Mouse (Mus musculus) left cerebral cortex, adult 8-10 months (tissue): ENCODE results near the gene Cdon. TPM values are rescaled to one million over a fixed set of nuclear protein-coding genes. Genes with fewer than 3 reads are reported as not detected.
"Not testable (repeated sequence)": the region's sequence is repeated elsewhere in the genome, so short reads cannot be mapped to it uniquely, and the experiment has no call there.

Source experiments
- DNase-seq, 2 experiments: peaks; one replicate each; pipeline ENCODE4 v3.0.0; 2022; ENCODE audit warnings: low spot score in 2 of 2
- total RNA-seq, 4 experiments: library from RNA; stranded (reverse); gene quantifications; 2 replicates each; pipeline ENCODE4 v1.2.4; 2022

Cdon gene
- 10 to 100 TPM in 2 of 4 experiments, 1 to 10 TPM in 2; 8.7 to 12.5 (median 10.3) TPM for total RNA-seq

GRCm38 (mm10) chr9:35420805-35421719 is at the start of gene Cdon:
Gene Cdon, plus strand, starts transcription at chr9:35421128.
- peak; percentile 64 to 82 for DNase-seq

GRCm38 (mm10) chr9:35372324-35373101 is 48.4 kb upstream of the Cdon start:
- no peak for DNase-seq

- no peak for DNase-seq
Observed at GRCm38 (mm10) chr9:35377916-35378315, 43.0 kb upstream of the Cdon start.

GRCm38 (mm10) chr9:35378991-35379390 is 41.9 kb upstream of the Cdon start:
- no peak for DNase-seq

GRCm38 (mm10) chr9:35399896-35400295 is 21.0 kb upstream of the Cdon start:
- DNase-seq: no peak

- DNase-seq: no peak
Observed at GRCm38 (mm10) chr9:35400398-35400797, 20.5 kb upstream of the Cdon start.

GRCm38 (mm10) chr9:35400831-35401230 is 20.1 kb upstream of the Cdon start:
- DNase-seq: no peak

GRCm38 (mm10) chr9:35402584-35402991 is 18.3 kb upstream of the Cdon start:
- DNase-seq: peak in 1 of 2 experiments; percentile 53

- no peak for DNase-seq
Observed at GRCm38 (mm10) chr9:35403490-35403889, 17.4 kb upstream of the Cdon start.

GRCm38 (mm10) chr9:35405038-35405905 is 15.7 kb upstream of the Cdon start:
- DNase-seq: no peak

- DNase-seq: no peak
Observed at GRCm38 (mm10) chr9:35411225-35411965, 9.5 kb upstream of the Cdon start.

- DNase-seq: no peak
Observed at GRCm38 (mm10) chr9:35411975-35412374, 9.0 kb upstream of the Cdon start.

GRCm38 (mm10) chr9:35421730-35422235 is 855 bp downstream of the Cdon start:
- peak; percentile 24 to 44 for DNase-seq

- no peak for DNase-seq
Observed at GRCm38 (mm10) chr9:35422405-35422941, 1.5 kb downstream of the Cdon start.

GRCm38 (mm10) chr9:35423265-35423664 is 2.3 kb downstream of the Cdon start:
- no peak for DNase-seq

- peak; percentile 15 to 74 for DNase-seq
Observed at GRCm38 (mm10) chr9:35424671-35425070, 3.7 kb downstream of the Cdon start.

GRCm38 (mm10) chr9:35430476-35430875 is 9.5 kb downstream of the Cdon start:
- DNase-seq: no peak

- no peak for DNase-seq
Observed at GRCm38 (mm10) chr9:35431396-35431795, 10.5 kb downstream of the Cdon start.

GRCm38 (mm10) chr9:35432717-35433297 is 11.9 kb downstream of the Cdon start:
- not testable (repeated sequence) for DNase-seq

GRCm38 (mm10) chr9:35434340-35434739 is 13.4 kb downstream of the Cdon start:
- DNase-seq: no peak
